Mouse (Mus musculus) brain, embryonic 14.5 days (tissue): ENCODE measurements around the gene Rnf220. TPM values are rescaled to one million over a fixed set of nuclear protein-coding genes. Genes with fewer than 3 reads are reported as not detected.

ENCODE experiments used
- DNase-seq: peaks from one replicate; pipeline ENCODE4 v3.0.0-alpha.2; 2011; ENCODE audit warnings: low read depth
- CTCF ChIP-seq: fragments of 200-500 bp; IDR thresholded peaks from 2 replicates; pipeline ENCODE4 v1.5.1; 2012; ENCODE audit warnings: inconsistent platforms, mild to moderate bottlenecking, moderate library complexity, borderline replicate concordance; ENCODE audit not compliant: insufficient read depth, insufficient read length; ENCODE audit errors: extremely low read depth
- POLR2A ChIP-seq: fragments of 200-500 bp; IDR thresholded peaks from 2 replicates; pipeline ENCODE4 v1.6.1; 2012; ENCODE audit warnings: mild to moderate bottlenecking, inconsistent platforms, borderline replicate concordance; ENCODE audit not compliant: poor library complexity, insufficient read depth, insufficient read length, severe bottlenecking; ENCODE audit errors: extremely low read depth
- polyA plus RNA-seq: library from polyadenylated mRNA; depleted of rRNA; stranded (reverse); fragments of >200 nt; gene quantifications from 2 replicates; pipeline ENCODE4 v1.2.3, GENCODE M21; 2012

Gene Rnf220
- polyA plus RNA-seq, 1 experiment, result 183 TPM

DNA sequence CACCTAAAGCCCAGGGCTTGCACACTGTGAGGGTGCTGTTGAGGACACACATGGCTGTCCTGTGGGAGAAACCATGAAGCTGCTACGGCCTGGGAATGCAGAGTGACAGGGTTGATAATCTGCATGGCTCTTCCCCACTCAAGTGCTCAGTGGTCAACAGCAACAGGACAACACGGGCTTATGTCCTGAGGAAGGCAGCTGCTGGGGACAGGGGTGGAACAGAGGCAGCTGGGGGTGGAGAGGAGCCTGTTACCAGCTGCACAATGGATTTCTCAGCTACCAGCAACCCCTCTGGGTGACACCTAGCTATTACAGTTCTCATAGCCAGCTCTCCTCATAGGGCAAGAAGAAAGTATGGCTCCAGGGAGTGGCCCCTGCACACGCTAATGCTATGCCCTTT is 169.9 kb downstream of the Rnf220 start:
- no peak for DNase-seq

DNA sequence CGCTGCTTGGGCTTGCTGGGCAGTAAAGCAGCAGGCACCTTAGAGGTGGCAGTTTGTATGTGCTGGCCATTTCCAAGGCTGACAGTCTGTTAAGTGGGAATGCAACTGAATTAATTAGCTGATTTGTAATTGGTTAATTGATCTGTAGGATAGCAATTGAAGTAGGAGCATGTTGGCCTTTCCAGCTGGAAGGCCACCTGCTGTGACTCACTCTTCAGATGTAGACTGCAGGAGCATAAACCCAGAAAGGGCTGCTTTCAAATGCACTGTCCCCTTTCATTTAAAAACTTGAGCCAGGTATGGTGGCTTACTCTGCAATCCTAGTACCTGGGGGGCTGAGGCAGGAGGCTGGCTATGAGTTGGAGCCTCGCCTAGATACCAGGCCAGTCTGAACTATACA is 171.8 kb downstream of the Rnf220 start:
- DNase-seq, result no peak
- TF ChIP-seq POLR2A, result no peak
- no peak for TF ChIP-seq CTCF

More for the DNA sequence above, 169.9 kb downstream of the Rnf220 start:
- TF ChIP-seq POLR2A, result no peak
- TF ChIP-seq CTCF, result no peak

DNA sequence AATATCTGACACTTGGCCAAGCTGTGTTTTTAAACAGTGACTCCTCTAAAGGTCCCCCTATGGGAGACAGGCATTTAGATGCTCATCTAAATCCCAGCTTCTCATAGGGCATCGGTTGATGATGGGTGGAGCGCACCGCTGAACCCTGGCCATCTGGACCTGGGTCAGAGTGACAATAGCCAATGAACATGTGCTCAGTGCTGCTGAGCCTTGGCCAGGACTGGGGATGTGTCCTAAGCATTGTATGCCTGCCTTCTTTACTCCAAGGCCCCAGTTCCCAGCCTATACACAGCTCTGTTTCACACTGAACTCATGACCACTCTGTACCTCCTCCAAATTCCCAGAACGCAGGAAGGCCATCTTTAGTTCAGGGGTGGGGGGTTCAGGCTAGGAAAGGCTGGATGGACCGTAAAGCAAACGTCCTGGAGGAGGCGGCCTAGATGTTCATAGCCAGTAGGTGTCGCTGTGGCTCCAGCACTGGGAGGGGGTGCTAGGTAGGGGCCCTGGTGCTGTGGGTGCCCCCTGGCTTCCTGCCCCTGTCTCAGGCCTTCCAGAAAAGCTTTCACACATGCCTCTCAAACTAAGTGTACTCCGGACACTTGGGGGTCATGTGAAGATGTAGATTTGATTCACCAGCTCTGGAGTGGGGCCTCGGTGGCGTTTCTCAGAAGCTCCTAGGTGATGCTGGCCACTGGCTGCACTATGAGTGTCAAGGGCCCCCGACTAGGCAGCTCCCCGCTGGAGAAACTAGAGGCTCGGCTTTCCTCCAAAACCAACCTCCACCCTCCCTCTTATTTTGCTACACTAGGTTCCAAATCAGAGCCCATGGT is 173.1 kb downstream of the Rnf220 start:
- TF ChIP-seq POLR2A, result no peak
- TF ChIP-seq CTCF, result peak; percentile 80
- DNase-seq, result peak; percentile 66

DNA sequence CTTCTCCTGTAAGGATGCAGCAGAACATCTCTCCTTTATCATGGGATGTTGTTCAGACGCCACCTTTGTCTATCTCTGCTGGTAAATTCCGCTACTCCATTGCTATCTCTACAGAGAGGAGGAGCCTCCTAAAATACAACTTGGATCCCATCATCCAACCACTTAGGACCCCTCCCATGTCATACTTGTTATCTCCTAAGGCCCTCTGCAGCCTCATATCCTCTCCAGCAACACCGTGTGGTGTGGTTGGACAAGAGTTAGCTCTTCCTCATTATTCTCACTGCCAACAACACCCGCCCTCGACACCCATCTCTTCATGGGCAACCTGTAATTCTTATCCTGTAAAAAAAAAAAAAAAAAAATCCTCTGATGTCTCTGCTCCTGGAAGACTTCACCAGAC is 175.8 kb downstream of the Rnf220 start:
- TF ChIP-seq POLR2A (no peak), CTCF (no peak)
- DNase-seq, result no peak

DNA sequence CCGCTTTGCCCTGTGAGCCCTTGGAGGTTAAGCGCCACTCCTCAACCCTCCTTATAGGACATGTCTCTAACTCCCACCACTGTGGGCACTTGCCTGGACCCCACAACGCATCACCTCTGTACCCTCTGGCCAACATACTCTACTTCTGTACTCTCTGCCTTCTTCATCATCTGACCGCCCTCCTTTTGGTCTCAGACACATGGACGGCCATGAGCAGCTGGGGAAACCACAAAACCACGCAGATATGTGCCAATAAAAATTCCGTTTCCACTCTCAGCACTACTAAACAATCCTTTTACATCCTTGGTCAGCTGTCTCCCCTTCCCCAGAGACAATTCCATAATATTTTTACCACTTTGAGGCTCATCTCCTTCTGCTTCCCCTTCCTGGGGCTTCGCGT is 178.3 kb downstream of the Rnf220 start:
- TF ChIP-seq CTCF (no peak), POLR2A (no peak)
- DNase-seq, result no peak

DNA sequence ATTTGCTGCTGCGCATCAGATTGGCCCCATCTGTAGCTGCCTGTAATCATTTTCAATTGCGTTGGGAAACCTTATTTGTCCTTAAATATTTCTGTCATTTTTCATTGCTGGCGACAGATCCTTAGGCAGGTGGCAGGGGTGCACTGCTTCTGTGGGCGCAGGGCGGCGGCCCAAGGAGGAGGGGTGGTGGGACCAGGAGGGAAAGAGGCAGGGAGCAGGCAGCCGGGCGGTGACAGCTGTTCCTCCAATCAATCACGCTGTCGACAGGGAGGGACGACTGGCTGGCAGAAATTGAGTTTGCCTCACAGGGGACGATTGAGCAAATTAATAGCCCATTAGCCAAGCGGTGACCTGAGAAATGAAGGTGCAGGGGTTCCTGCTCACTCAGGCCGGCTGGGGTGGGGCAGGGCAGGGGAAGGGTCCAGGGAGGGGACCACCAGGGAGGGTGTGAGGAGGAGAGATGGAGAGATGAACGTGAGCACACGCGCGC is 179.1 kb downstream of the Rnf220 start:
- TF ChIP-seq CTCF (no peak), POLR2A (no peak)
- peak; percentile 58 for DNase-seq

DNA sequence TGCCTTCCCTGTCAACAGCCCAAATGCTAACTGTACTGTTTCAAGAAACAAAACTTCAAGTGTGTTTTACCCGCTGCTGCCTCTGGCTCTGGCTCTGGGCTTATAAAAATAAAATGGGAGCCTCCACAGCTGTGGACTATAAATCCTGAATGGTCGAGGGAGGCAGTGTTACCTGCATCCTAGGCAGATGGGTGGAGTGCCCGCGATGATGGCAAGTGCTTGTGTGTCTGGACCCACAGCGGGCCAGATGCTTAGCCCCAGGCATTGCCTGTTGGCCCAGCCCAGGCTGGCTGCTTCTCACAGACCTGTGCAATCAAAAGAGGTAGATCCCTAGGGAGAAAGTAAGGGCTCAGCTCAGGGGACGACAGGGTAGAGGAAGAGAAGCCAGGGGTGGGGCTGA is 180.1 kb downstream of the Rnf220 start:
- DNase-seq, result no peak
- TF ChIP-seq POLR2A (no peak), CTCF (no peak)

DNA sequence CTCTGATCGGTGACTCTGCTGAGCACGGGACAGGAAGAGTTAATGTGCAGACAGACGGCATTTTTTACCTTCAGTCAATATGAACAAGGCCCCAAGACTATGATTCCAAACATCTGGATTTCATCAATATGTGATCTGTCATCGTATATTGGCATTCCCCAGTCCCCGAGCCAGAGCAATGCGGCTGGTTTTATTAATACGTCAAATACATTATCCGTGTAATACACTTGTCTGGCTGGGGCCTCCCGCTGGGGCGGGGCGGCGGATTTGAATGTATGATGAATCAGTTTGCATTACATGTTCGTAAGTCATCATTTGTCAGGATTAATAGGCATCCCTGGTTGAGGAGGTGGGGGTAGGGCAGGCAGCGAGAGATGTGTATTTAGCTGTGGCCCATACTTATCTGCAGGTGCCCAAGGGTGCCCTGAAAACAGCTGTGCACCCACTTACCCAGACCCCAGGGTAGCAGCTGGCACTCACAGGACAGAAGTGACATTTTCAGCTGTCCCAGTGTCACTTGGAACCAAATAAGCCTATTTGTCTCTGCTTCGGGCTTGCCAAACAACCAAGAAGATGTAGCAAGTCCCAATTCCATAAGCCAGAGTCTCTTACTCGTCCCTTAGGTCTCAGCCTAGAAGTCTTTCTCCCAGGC is 181.9 kb downstream of the Rnf220 start:
- no peak for TF ChIP-seq CTCF
- no peak for TF ChIP-seq POLR2A
- DNase-seq, result peak; percentile 36

DNA sequence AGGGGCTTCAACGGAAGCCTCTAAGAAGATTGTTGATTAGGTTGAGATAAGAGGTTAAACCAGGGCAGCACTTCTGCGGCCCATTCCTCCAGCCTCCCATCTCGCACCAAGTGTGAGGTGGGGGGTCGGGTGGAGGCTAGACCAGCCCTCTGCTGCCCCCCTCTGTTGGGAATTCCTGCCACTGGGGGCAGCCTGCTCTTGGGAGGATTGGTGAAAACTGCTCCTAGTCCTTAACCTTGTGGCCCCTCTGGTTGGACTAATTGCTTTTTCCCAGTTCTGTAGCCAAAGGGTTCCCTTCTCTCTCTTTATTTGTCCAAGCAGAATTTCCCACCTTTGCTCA is 183.8 kb downstream of the Rnf220 start:
- DNase-seq, result no peak
- TF ChIP-seq POLR2A, result no peak
- peak; percentile 45 for TF ChIP-seq CTCF

DNA sequence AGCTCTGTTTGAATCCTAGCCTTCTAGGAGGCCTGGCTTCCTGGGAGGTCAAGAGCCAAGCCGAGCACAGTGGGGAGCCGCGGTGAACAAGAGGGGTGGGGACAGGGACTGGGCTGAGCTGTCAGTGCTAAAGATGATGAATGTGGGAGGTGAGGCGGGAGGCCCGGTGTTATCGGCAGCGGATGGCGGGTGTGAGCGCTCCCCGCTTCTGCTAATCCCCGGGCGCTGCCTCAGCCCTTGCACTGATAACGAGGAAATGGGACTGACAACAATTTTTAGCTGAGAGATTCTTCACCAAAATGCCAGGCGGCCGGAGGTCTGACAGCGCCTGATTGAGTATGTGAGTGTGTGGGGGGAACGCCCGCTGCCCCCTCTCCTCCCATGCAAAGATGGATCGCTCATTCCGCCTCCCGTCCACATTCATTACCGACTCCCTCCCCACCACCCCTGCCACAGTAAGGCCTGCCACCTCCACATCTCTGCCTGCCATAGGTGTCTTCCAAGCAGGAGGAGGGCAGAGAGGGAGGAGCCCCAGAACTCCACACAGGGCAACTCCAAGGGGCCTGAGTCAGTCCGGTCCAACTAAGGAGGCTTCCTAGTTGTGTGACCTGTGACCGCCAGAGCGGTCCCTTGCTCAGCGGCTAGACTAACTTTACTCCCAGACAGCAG is 184.3 kb downstream of the Rnf220 start:
- TF ChIP-seq POLR2A (no peak), CTCF (no peak)

DNA sequence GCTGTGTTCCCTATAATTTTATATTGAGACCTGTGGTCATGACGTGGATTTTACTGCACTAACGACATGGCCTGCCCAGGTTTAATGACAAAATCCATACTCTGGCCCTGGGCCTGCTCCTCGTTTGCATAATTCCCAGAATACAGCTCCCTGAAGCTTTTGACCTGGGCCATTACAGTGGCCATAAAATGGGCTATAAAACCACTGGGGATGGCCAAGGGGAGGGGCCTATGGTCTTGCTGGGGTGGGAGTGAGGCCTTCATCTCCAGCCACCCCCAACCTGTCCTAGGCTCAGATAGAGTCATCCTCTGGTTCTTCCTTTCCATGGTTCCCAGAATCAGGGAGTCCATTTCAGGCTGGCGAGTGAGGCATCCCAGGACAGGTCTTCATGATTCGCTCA is 185.0 kb downstream of the Rnf220 start:
- DNase-seq, result no peak
- TF ChIP-seq POLR2A, result no peak
- TF ChIP-seq CTCF, result no peak

More for the DNA sequence above, 184.3 kb downstream of the Rnf220 start:
- no peak for DNase-seq
